Comparison of ENCODE assay signal across 23 mouse cellular contexts in genomic region chr4:32332028-32332427, GRCm38 (mm10).
DNase-seq lines count a peak whose midpoint lies in the region; ATAC-seq and TF ChIP-seq lines count a peak whose summit lies in the region.
"Had no signal": no experiment of that assay in that cellular context is flagged by ENCODE, and none has a peak within 500 bp of the region (broad histone marks: within the 10 kb centered on the region; RNA-seq: fewer than 3 reads in every experiment).

No protein-coding gene starts in this region.

- intact Hi-C loops in heart, postnatal 25 days (cut with DNase I), result no loop called here
- intact Hi-C loops in heart, adult 2 months (cut with DNase I), result no loop called here

- 85% methylated on average over 12 of the region's 12 CpGs for WGBS in heart, embryonic 16.5 days
- 97% methylated on average over 12 of the region's 12 CpGs for WGBS in heart, adult 2 months
- 94% methylated on average over 12 of the region's 12 CpGs for WGBS in limb, embryonic 10.5 days
- WGBS in hindbrain, embryonic 11.5 days, result 94% methylated on average over 12 of the region's 12 CpGs

- H3K79me2 ChIP-seq in heart, adult 2 months (replicated peaks; ENCODE audit: control insufficient read depth, insufficient read depth, low read length), result no peaks in the 10 kb centered on the region

- ATAC-seq in heart, embryonic 16.5 days (replicated peaks; ENCODE audit: extremely low read depth, insufficient read depth, low FRiP score), result no peak
- ATAC-seq in hindbrain, embryonic 11.5 days (ENCODE audit: low FRiP score), result no peak
- ATAC-seq: activated CD4-positive, CD25-positive, alpha-beta regulatory T cell, adult 4 months; forebrain, embryonic 13.5 days; forebrain, postnatal 0 days; Patski had no signal

- no peaks in the 10 kb centered on the region for H3K27me3 ChIP-seq in heart, embryonic 16.5 days (ENCODE audit: control insufficient read depth, insufficient read depth, low read length)
- H3K27me3 ChIP-seq in heart, adult 2 months (ENCODE audit: control insufficient read depth, insufficient read depth, low read length), result no peaks in the 10 kb centered on the region
- H3K27me3 ChIP-seq in limb, embryonic 10.5 days (ENCODE audit: low read depth, poor library complexity, severe bottlenecking), result no peaks in the 10 kb centered on the region
- no peaks in the 10 kb centered on the region for H3K27me3 ChIP-seq in hindbrain, embryonic 11.5 days (ENCODE audit: control insufficient read depth, insufficient read depth, low read length)
- H3K27me3 ChIP-seq: embryonic facial prominence, embryonic 12.5 days; forebrain, embryonic 13.5 days; Patski had no signal

- H3K4me2 ChIP-seq in heart, embryonic 16.5 days (ENCODE audit: low read depth, low read length), result no peak overlapping the region
- no peak overlapping the region for H3K4me2 ChIP-seq in hindbrain, embryonic 11.5 days (replicated peaks; ENCODE audit: low read depth, low read length)
- H3K4me2 ChIP-seq: embryonic facial prominence, embryonic 12.5 days; forebrain, embryonic 13.5 days had no signal

- in situ Hi-C loops in ES-E14 (cut with MboI; ENCODE audit: low sequenced_read_pairs in 2 of 2, unreplicated experiment in 2 of 2), result no loop called here

- peak; percentile 56 for DNase-seq in heart, adult 11 months
- no peak for DNase-seq in heart, postnatal 25 days (ENCODE audit: low spot score)
- DNase-seq in heart, adult 2 months, result no peak
- DNase-seq in ES-E14 (ENCODE audit: low read depth, low spot score), result no peak
- peak; percentile 23 for DNase-seq in limb, embryonic 10.5 days (ENCODE audit: low spot score)
- no peak for DNase-seq in hindbrain, embryonic 11.5 days (ENCODE audit: low spot score)
- DNase-seq in testis, postnatal 10 days (ENCODE audit: low spot score), result no peak
- DNase-seq: adrenal gland, adult 8-10 months; adrenal gland, postnatal 14 days; adrenal gland, postnatal 36 days; cerebellum, adult 11-12 months; cerebellum, adult 2 months; cerebellum, adult 9-10 months; cerebellum, postnatal 10 days; cerebellum, postnatal 25 days; forebrain, postnatal 0 days had no signal

- TF ChIP-seq EP300 in heart, adult 2 months (IDR thresholded peaks at IDR 0.05; ENCODE audit: insufficient read depth, low read depth, low read length), result no peak

- H3K9me3 ChIP-seq in heart, embryonic 16.5 days (replicated peaks; ENCODE audit: control insufficient read depth, low read length), result no peaks in the 10 kb centered on the region
- H3K9me3 ChIP-seq in ES-E14 (ENCODE audit: control insufficient read depth, insufficient read depth, low read depth, low read length), result no peaks in the 10 kb centered on the region
- no peaks in the 10 kb centered on the region for H3K9me3 ChIP-seq in limb, embryonic 10.5 days (replicated peaks)
- no peaks in the 10 kb centered on the region for H3K9me3 ChIP-seq in hindbrain, embryonic 11.5 days (ENCODE audit: control insufficient read depth, low read length)
- H3K9me3 ChIP-seq: embryonic facial prominence, embryonic 10.5 days; embryonic facial prominence, embryonic 12.5 days; forebrain, embryonic 13.5 days; G1E had no signal

- H3K4me3 ChIP-seq in heart, embryonic 16.5 days (ENCODE audit: low read length), result no peak overlapping the region
- H3K4me3 ChIP-seq in heart, adult 2 months, result no peak overlapping the region
- no peak overlapping the region for H3K4me3 ChIP-seq in ES-E14 (ENCODE audit: insufficient read depth in 1 of 2, low read depth in 1 of 2, low read length in 2 of 2, poor library complexity in 1 of 2, severe bottlenecking in 1 of 2)
- H3K4me3 ChIP-seq in limb, embryonic 10.5 days, result no peak overlapping the region
- H3K4me3 ChIP-seq in hindbrain, embryonic 11.5 days (ENCODE audit: low read depth, low read length), result no peak overlapping the region
- H3K4me3 ChIP-seq: embryonic facial prominence, embryonic 10.5 days; embryonic facial prominence, embryonic 12.5 days; forebrain, embryonic 13.5 days had no signal

- no peaks in the 10 kb centered on the region for H3K36me3 ChIP-seq in heart, embryonic 16.5 days (ENCODE audit: control insufficient read depth, insufficient read depth)
- peaks cover 5% of the 10 kb centered on the region for H3K36me3 ChIP-seq in heart, adult 2 months (ENCODE audit: control insufficient read depth, insufficient read depth, low read length)
- no peaks in the 10 kb centered on the region for H3K36me3 ChIP-seq in ES-E14 (ENCODE audit: control insufficient read depth, insufficient read depth, low read length, poor library complexity, severe bottlenecking)
- H3K36me3 ChIP-seq in limb, embryonic 10.5 days, result peaks cover 15% of the 10 kb centered on the region
- H3K36me3 ChIP-seq in hindbrain, embryonic 11.5 days (ENCODE audit: control insufficient read depth, insufficient read depth, low read length), result no peaks in the 10 kb centered on the region
- H3K36me3 ChIP-seq: G1E had no signal

- TF ChIP-seq CTCF in heart, adult 2 months (IDR thresholded peaks at IDR 0.05), result no peak

- TF ChIP-seq POLR2A in heart, adult 2 months (IDR thresholded peaks at IDR 0.05; ENCODE audit: insufficient read depth, low read depth, low read length), result no peak

- peaks cover 45% of the 10 kb centered on the region for H3K4me1 ChIP-seq in heart, embryonic 16.5 days (ENCODE audit: control insufficient read depth, insufficient read depth, low read length)
- H3K4me1 ChIP-seq in heart, adult 2 months (ENCODE audit: control insufficient read depth, insufficient read depth, low read length), result peaks cover 11% of the 10 kb centered on the region
- no peaks in the 10 kb centered on the region for H3K4me1 ChIP-seq in ES-E14 (ENCODE audit: control insufficient read depth in 2 of 2, insufficient read depth in 2 of 2, low read length in 2 of 2, poor library complexity in 1 of 2)
- peaks cover 24% of the 10 kb centered on the region for H3K4me1 ChIP-seq in limb, embryonic 10.5 days
- peaks cover 5% of the 10 kb centered on the region; the same call in 1 of the 2 replicates for H3K4me1 ChIP-seq in hindbrain, embryonic 11.5 days (replicated peaks; ENCODE audit: control insufficient read depth, insufficient read depth, low read length)

- peak overlapping the region; percentile 7; the same call in 1 of the 2 replicates for H3K27ac ChIP-seq in heart, embryonic 16.5 days (ENCODE audit: low read length)
- H3K27ac ChIP-seq in heart, adult 2 months, result no peak overlapping the region
- peak overlapping the region; percentile 12; the same call in 1 of the 2 replicates for H3K27ac ChIP-seq in ES-E14 (ENCODE audit: insufficient read depth, low read depth, low read length, poor library complexity, severe bottlenecking)
- H3K27ac ChIP-seq in limb, embryonic 10.5 days, result no peak overlapping the region
- H3K27ac ChIP-seq in hindbrain, embryonic 11.5 days (ENCODE audit: low read depth, low read length), result no peak overlapping the region
- H3K27ac ChIP-seq: embryonic facial prominence, embryonic 10.5 days; embryonic facial prominence, embryonic 12.5 days; forebrain, embryonic 13.5 days had no signal

- H3K9ac ChIP-seq in heart, embryonic 16.5 days (ENCODE audit: low read length), result no peak overlapping the region
- H3K9ac ChIP-seq in heart, adult 2 months (ENCODE audit: low read depth, low read length), result no peak overlapping the region
- no peak overlapping the region for H3K9ac ChIP-seq in ES-E14 (ENCODE audit: insufficient read depth, low read depth, low read length, poor library complexity, severe bottlenecking)
- H3K9ac ChIP-seq in hindbrain, embryonic 11.5 days (ENCODE audit: low read depth, low read length), result no peak overlapping the region
- H3K9ac ChIP-seq: embryonic facial prominence, embryonic 12.5 days; forebrain, embryonic 13.5 days; forebrain, postnatal 0 days had no signal

TF ChIP-seq in ES-E14, 5 proteins besides CTCF, POLR2A, EP300 and RAD21:
- TF ChIP-seq MAFK (IDR thresholded peaks at IDR 0.05; ENCODE audit: insufficient read depth, low read depth, low read length), result no peak
- TF ChIP-seq CHD2 (IDR thresholded peaks at IDR 0.05; ENCODE audit: low read depth, low read length), result no peak
- no peak for TF ChIP-seq ZC3H11A (IDR thresholded peaks at IDR 0.05; ENCODE audit: borderline replicate concordance, low read depth, low read length)

Comparison
In these comparisons a context has a peak if more than half of its experiments do, and no peak if none do; other contexts are left out.
1. DNase-seq: peak in heart, adult 11 months (single experiment) and limb, embryonic 10.5 days (single experiment); none in heart, postnatal 25 days (single experiment), heart, adult 2 months (0 of 2), ES-E14 (single experiment), hindbrain, embryonic 11.5 days (single experiment) and testis, postnatal 10 days (single experiment).
2. H3K27ac ChIP-seq: peak in heart, embryonic 16.5 days (single experiment) and ES-E14 (single experiment); none in heart, adult 2 months (single experiment), limb, embryonic 10.5 days (single experiment) and hindbrain, embryonic 11.5 days (single experiment).